Mouse (Mus musculus): Measurements from ENCODE around the gene Aptx. TPM values are rescaled to one million over a fixed set of nuclear protein-coding genes. Genes with fewer than 3 reads are reported as not detected.

Gene Aptx
- polyA plus RNA-seq (2012; rRNA removed): 32.7 and 37.4 TPM in 2 replicates

GRCm38 (mm10) chr4:40702797-40703709 lies at the start of gene Aptx:
Gene Aptx (minus strand): TSS chr4:40703194.

GRCm38 (mm10) chr4:40722011-40722666 lies 19.1 kb upstream of the Aptx start, which contains the start of gene Dnaja1:
Gene Dnaja1 (plus strand): TSS chr4:40722150.

Other genes with a start within 250 kb of the Aptx start
- gene Tmem215, start 231.0 kb downstream of the Aptx start, polyA plus RNA-seq (2012; rRNA removed): 0.20 and 0.40 TPM in 2 replicates
- gene Dnaja1, start 19.0 kb upstream of the Aptx start, polyA plus RNA-seq (2012; rRNA removed): 186 and 200 TPM in 2 replicates
- 74.7 and 83.7 TPM in 2 replicates for gene Smu1, start 54.7 kb upstream of the Aptx start, polyA plus RNA-seq (2012; rRNA removed)
- gene B4galt1, start 150.8 kb upstream of the Aptx start, polyA plus RNA-seq (2012; rRNA removed): 7.8 and 15.0 TPM in 2 replicates
- not detected in 2 replicates for gene Spink4, start 216.9 kb upstream of the Aptx start, polyA plus RNA-seq (2012; rRNA removed)
- gene Bag1, start 245.1 kb upstream of the Aptx start, polyA plus RNA-seq (2012; rRNA removed): 114 and 117 TPM in 2 replicates
- gene Chmp5, start 245.2 kb upstream of the Aptx start, polyA plus RNA-seq (2012; rRNA removed): 112 and 132 TPM in 2 replicates